Mouse (Mus musculus) 3T3-L1 (cell line): ENCODE measurements around the gene Dync1h1.

Experiments
- DNase-seq: peaks from one replicate; pipeline ENCODE4 v3.0.0-alpha.2; 2015; ENCODE audit warnings: low read depth, low spot score

The Dync1h1 gene

GRCm38 (mm10) chr12:110601241-110602218, at the start of gene Dync1h1:
Gene Dync1h1, plus strand, starts transcription at chr12:110601452.
- DNase-seq, result peak; percentile 85

GRCm38 (mm10) chr12:110552113-110552512, 49.1 kb upstream of the Dync1h1 start:
- no peak for DNase-seq

GRCm38 (mm10) chr12:110553362-110553761, 47.9 kb upstream of the Dync1h1 start:
- no peak for DNase-seq

- no peak for DNase-seq
These were observed 45.6 kb upstream of the Dync1h1 start for GRCm38 (mm10) chr12:110555536-110556240.

- no peak for DNase-seq
These were observed 44.2 kb upstream of the Dync1h1 start for GRCm38 (mm10) chr12:110556861-110557628.

- DNase-seq, result no peak
These were observed 43.1 kb upstream of the Dync1h1 start for GRCm38 (mm10) chr12:110558175-110558574.

GRCm38 (mm10) chr12:110563383-110563782, 37.9 kb upstream of the Dync1h1 start:
- no peak for DNase-seq

GRCm38 (mm10) chr12:110564848-110565247, 36.4 kb upstream of the Dync1h1 start:
- DNase-seq, result no peak

GRCm38 (mm10) chr12:110566366-110566765, 34.9 kb upstream of the Dync1h1 start:
- no peak for DNase-seq

- DNase-seq, result no peak
These were observed 30.2 kb upstream of the Dync1h1 start for GRCm38 (mm10) chr12:110571050-110571449.

GRCm38 (mm10) chr12:110572351-110572750, 28.9 kb upstream of the Dync1h1 start:
- no peak for DNase-seq

- DNase-seq, result no peak
These were observed 27.6 kb upstream of the Dync1h1 start for GRCm38 (mm10) chr12:110573635-110574034.

- DNase-seq, result no peak
These were observed 25.3 kb upstream of the Dync1h1 start for GRCm38 (mm10) chr12:110575926-110576325.

- no peak for DNase-seq
These were observed 22.9 kb upstream of the Dync1h1 start for GRCm38 (mm10) chr12:110578333-110578732.

- no peak for DNase-seq
These were observed 12.6 kb upstream of the Dync1h1 start for GRCm38 (mm10) chr12:110588622-110589021.

GRCm38 (mm10) chr12:110590804-110591259, 10.4 kb upstream of the Dync1h1 start:
- no peak for DNase-seq

- DNase-seq, result peak; percentile 99
These were observed 9.9 kb upstream of the Dync1h1 start for GRCm38 (mm10) chr12:110591260-110591883.

- peak; percentile 88 for DNase-seq
These were observed 2.7 kb upstream of the Dync1h1 start for GRCm38 (mm10) chr12:110598527-110598926.

GRCm38 (mm10) chr12:110599791-110600190, 1.5 kb upstream of the Dync1h1 start:
- peak; percentile 50 for DNase-seq

- DNase-seq, result no peak
These were observed 844 bp upstream of the Dync1h1 start for GRCm38 (mm10) chr12:110600225-110600991.
